Mouse (Mus musculus): ENCODE measurements around the gene Cdkn1a.
"Not testable (repeated sequence)": the region's sequence is repeated elsewhere in the genome, so short reads cannot be mapped to it uniquely, and the experiment has no call there.

Gene Cdkn1a

GRCm38 (mm10) chr17:29081618-29082381 is 9.0 kb upstream of the Cdkn1a start:
- DNase-seq (ENCODE audit: low read depth): peak; percentile 87

DNA sequence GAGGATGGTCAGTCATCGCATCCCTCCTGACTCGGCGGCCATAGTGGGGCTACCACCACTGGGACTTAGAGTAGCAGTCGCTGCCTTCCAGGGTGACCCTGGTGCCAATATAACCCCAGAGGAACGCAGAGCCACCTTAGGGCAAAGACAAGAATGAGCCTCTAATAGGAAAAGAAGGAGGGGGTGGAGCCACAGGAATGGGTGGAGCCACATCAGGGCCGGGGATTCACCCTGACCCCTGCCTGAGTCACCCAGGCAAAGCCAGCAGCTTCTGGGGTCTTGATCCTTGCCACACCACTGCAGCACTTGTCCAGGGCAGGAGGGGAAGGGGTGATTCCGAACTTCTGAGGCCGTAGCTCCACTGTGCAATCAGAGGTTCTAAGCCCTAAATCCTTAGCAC is 7.2 kb upstream of the Cdkn1a start:
- DNase-seq (ENCODE audit: low read depth): no peak

DNA sequence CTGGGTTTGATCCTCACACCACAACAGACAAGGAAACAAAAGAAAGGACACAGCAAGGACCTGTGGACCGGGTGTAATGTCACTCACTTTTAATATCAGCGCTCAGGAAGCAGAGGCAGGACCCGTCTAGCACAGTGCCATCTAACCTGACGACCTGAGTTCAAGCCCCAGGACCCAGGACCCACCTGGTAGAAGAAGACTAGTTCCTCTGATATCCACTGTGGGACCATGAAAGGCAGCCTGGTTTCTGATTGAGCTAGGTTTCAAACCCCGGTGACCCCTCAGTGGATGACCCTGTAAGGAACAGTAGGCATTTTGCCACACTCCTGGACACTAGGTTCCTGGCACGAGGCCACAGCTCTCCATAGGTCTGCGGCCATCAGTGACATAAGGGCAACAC is 6.1 kb upstream of the Cdkn1a start:
- DNase-seq (ENCODE audit: low read depth): no peak

DNA sequence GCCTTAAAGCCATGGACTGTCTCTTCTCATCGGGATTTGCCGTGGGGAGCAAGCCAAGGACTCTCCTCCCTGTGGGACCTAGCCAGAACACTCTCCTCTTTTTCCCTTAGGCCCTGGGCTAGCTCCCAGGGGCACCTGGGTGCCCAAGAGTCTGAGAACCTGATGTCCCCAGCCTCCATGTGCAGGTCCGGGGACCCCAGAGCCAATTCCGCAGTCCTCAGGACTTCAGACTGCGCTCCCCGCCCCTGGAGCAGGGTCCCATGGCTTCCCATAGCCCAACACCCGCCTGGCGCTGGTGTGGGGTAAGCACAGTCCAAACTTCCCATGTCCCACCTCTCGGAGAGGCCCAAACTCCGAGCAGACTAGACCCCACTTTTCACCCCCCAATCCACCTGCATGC is 5.5 kb upstream of the Cdkn1a start:
- DNase-seq (ENCODE audit: low read depth): no peak

GRCm38 (mm10) chr17:29086916-29087315 is 3.9 kb upstream of the Cdkn1a start:
- no peak for DNase-seq (ENCODE audit: low read depth)

GRCm38 (mm10) chr17:29091348-29091944 is 670 bp downstream of the Cdkn1a start:
- no peak for DNase-seq (ENCODE audit: low read depth)

GRCm38 (mm10) chr17:29092497-29092896 is 1.7 kb downstream of the Cdkn1a start:
- peak; percentile 26 for DNase-seq (ENCODE audit: low read depth)

- peak; percentile 90 for DNase-seq (ENCODE audit: low read depth)
Measured at GRCm38 (mm10) chr17:29093110-29093952, 2.6 kb downstream of the Cdkn1a start.

DNA sequence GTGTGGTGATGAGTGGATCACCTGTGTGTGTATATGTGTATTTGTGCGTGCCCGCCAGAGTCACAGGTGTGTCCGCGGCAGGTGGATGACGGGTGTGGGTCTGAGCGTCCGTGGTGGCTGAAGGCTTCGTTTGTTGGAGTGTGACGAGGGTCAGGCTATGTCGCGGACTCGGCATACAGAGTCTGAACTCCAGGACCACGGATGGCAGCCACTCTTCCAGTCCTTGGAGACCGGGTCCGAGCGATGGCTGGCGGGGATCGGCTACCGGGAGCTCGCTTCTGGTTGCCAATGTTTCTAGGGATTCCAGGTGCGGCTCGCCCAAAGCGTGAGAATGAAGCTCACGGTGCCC is 3.2 kb downstream of the Cdkn1a start:
- no peak for DNase-seq (ENCODE audit: low read depth)

DNA sequence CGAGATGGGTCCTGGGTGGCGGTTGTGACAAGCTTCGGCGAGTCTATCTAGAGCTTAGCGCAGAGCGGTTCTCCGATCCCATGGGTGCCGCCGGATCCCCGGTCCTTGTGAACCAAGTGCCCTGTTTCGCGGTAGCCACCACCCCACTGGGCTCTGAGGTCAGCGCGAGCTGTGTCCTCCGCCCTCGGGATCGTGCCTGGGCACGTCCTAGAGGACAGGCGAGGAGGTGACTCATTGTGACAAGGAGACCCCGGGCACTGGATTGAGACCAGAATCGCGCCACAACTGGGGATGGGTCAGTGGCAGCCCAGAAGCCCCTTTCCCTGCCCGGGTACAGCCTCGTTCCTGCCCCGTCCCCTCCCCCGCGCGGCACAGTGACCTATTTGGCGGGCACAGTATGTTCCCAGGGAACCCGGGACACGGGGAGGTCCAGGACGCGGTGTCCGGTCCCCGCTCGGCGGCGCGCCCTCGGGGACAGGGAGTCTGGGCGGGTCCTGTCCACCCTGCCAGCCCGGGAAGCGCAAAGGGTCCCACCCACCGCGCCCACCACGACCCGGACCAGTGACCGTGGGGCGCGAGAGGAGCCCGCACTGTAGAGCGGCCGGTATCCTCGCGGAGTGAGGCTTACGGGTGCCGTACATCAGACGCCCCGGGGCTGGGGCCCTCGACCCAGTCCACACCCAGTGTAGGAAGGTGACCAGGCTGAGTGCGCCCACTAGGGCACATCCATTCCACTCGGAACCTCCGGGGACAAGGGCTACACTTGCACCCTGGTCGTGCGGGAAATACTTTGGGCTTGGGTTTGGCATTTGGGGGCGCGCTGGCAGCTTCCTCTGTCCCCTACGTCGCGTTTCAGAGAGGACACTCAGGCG is 3.8 kb downstream of the Cdkn1a start:
- DNase-seq (ENCODE audit: low read depth): peak; percentile 63

DNA sequence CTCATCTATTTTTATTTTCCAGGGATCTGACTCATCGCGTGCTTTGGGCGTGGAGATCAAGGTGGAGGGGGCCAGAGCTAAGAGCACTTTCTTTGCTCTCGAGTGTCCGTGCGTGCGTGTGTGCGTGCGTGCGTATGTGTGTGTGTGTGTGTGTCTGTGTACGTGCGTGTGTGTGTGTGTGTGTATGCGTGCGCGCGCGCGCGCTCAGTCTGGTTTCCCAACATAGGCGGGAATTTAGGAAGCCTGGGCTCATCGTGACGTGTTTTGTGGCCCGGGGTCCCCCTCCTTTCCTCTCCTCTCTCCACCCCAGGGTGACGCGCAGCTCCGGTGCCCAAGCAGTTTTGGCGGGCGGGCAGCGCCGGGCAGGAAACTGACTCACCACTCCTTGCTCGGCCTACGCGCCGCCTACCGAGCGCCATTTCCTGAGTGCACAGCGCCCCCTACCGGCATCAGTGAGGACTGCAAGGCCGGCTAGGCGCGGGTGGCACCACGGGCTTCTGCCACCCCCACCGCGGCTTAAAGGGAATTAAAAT is 4.5 kb downstream of the Cdkn1a start:
- peak; percentile 96 for DNase-seq (ENCODE audit: low read depth)

DNA sequence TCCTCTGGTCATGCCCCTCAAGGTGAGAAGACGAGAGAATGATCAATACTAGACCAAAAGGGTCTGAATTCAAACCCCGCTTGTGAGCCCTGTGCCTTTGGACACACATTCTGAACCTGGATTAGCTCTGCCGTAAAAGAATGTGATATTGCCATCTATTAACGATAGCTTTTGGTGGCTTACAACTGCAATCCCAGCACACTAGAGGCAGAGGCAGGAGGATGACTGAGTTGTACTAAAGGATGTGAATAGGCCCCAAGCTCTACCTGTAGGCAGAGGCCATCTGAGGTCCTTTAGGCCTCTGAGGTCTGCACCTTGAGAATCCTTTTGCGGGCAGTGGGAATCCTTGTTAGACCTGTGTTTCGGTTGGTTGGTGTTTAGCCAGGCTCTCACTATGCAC is 5.5 kb downstream of the Cdkn1a start:
- peak; percentile 22 for DNase-seq (ENCODE audit: low read depth)

DNA sequence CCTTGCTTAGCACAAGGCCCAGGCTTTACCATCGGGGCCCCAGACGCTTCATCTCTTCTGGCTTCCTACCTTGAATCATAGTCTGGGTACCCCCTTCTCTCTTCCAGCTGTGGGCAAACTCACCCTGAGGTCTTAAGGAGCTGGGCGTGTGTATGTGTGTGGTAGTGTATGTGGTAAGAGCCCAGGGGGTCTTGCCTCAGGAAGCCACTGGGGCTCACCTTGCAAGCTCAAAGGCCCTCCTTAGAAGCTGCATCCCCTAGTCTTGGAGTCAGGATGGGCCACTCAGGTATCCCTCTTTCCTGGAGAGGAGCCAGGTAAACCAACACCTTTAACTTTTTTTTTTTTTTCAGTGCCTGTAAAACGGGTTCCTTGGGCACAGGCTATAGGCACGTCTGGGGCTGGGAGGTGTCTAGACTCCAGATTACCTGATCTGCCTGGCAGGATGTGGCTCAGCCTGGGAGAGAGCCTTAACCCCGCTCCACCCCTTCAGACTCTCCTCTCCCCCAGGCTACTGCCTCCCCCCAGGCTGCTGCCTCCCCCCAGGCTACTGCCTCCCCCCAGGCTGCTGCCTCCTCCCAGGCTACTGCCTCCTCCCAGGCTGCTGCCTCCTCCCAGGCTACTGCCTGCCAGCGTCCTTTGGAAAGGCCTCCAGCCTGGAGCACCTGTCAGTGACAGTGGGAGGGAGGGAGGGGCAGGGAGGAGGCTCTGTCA is 6.2 kb downstream of the Cdkn1a start:
- DNase-seq (ENCODE audit: low read depth): peak; percentile 26

DNA sequence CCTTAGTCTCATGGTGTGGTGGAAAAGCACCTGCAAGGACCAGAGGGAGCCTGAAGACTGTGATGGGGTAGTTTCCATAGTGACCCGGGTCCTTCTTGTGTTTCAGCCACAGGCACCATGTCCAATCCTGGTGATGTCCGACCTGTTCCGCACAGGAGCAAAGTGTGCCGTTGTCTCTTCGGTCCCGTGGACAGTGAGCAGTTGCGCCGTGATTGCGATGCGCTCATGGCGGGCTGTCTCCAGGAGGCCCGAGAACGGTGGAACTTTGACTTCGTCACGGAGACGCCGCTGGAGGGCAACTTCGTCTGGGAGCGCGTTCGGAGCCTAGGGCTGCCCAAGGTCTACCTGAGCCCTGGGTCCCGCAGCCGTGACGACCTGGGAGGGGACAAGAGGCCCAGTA is 7.5 kb downstream of the Cdkn1a start:
- no peak for DNase-seq (ENCODE audit: low read depth)

GRCm38 (mm10) chr17:29099076-29099475 is 8.3 kb downstream of the Cdkn1a start:
- peak; percentile 14 for DNase-seq (ENCODE audit: low read depth)

DNA sequence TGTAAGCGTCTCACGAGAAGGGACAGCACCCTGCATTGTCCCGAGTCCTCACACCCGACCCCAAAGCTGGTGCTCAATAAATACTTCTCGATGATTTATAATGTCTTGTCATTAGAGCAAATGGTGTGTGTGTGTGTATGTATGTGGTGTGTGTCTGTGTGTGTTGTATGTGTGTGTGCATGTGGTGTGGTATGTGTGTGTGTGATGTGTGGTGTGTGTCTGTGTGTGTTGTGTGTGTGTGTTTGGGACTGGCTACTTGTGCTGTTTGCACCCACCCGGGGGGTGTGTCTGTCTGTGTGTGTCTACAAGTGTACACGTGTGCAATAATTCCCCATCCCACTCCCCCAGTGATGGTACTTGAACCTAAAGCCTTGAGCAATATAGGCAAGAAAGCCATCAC is 9.9 kb downstream of the Cdkn1a start:
- DNase-seq (ENCODE audit: low read depth): no peak

DNA sequence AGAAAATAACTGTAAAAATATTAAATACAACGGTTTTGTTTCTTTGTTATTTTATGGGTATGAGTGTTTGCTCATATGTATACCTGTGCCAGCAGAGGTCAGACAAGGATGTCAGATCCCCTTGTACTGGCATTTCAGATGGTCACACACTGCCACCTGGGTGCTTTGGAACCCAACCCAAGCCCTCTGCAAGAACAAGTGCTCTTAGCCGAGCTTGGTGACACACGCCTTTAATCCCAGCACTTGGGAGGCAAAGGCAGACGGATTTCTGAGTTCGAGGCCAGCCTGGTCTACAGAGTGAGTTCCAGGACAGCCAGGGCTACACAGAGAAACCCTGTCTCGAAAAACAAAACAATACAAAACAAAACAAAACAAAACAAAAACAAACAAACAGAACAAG is 19.6 kb downstream of the Cdkn1a start:
- not testable (repeated sequence) for DNase-seq (ENCODE audit: low read depth)

GRCm38 (mm10) chr17:29111332-29111731 is 20.6 kb downstream of the Cdkn1a start:
- no peak for DNase-seq (ENCODE audit: low read depth)

GRCm38 (mm10) chr17:29113591-29114352 is 23.0 kb downstream of the Cdkn1a start, which contains the start of gene Rab44:
Gene Rab44, plus strand, starts transcription at chr17:29114145.
- no peak for DNase-seq (ENCODE audit: low read depth)

GRCm38 (mm10) chr17:29116023-29116422 is 25.2 kb downstream of the Cdkn1a start:
- DNase-seq (ENCODE audit: low read depth): no peak

Measured in induced T-regulatory cell, adult 2 months (primary cell).